Mouse (Mus musculus): ENCODE results near the gene Dyrk3.
A peak's percentile ranks its signal among the peaks of the same experiment; 100 is the strongest.

The Dyrk3 gene

GRCm38 (mm10) chr1:131079762-131080161 is 58.4 kb downstream of the Dyrk3 start:
- peak in 1 of 2 experiments; percentile 58 for DNase-seq

DNA sequence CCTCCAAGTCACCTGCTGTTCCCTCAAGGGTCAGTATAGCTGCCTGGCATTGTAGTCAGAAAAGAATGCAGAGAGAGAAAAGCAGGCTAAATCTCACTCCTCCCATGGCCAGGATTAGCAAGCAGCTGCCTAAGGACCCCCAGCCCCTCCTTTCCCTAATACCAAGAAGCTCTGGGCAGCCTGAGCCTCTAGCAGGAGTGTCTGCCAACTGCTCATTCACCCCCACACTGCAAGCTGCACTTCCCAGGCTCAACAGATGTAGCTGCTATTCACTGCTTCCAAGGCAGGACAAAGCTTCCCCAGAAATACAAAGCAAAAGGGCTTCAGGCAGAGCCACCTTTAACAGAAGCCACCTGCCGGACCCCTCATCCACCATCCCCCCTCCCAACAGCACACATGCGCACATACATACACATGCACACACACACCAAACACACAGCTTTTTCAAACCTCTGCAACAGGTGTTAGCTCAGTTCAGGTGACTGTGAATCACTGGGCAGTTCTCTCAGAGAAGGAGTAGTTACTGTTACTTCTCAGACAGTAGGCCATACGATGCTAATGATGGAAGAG is 59.3 kb downstream of the Dyrk3 start:
- peak; percentile 35 to 38 for DNase-seq
